In genomic region chr19:29271147-29271578, GRCm38 (mm10) we compare ENCODE assay signal across 1 mouse cellular context.
TF ChIP-seq lines count a peak whose summit lies in the region.

No protein-coding gene starts in this region.

TF ChIP-seq in MEL, 35 proteins besides CTCF, POLR2A, EP300 and RAD21 (continued from another document):
- no peak for TF ChIP-seq USF2 (IDR thresholded peaks at IDR 0.05; ENCODE audit: borderline replicate concordance in 1 of 2, insufficient read depth in 1 of 2, low read depth in 1 of 2, low read length in 2 of 2)
- TF ChIP-seq JUND (IDR thresholded peaks at IDR 0.05; ENCODE audit: low read depth, low read length), result peak; percentile 95
- TF ChIP-seq BHLHE40 (IDR thresholded peaks at IDR 0.05; ENCODE audit: borderline replicate concordance, low read depth, low read length), result no peak
- peak; percentile 38 for TF ChIP-seq ZC3H11A (IDR thresholded peaks at IDR 0.05; ENCODE audit: low read depth, low read length)
- TF ChIP-seq NRF1 (IDR thresholded peaks at IDR 0.05; ENCODE audit: insufficient read depth, low read depth, low read length, poor library complexity, severe bottlenecking), result no peak
